Comparison of ENCODE assay signal across 23 mouse cellular contexts in the genomic region with DNA sequence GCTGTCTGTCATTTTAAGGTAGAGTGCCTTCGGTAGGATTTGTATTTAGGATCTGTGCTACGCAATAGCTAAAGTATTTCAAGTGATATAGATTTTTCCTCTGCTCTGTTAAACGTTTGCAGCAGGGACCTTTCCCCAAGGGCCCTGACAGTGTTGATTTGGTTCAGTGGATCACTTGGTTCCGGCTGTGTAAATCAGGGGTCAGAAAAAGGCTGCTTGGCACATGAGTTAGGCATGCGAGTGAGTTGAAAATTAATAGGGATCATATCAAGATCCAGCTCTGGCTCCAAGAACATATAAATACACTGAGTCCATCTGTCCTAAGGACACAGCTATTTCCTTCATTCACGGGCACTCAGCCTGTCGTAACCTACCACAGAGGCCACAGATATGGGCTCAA.
DNase-seq lines count a peak whose midpoint lies in the region; ATAC-seq and TF ChIP-seq lines count a peak whose summit lies in the region.
"Had no signal": no experiment of that assay in that cellular context is flagged by ENCODE, and none has a peak within 500 bp of the region (broad histone marks: within the 10 kb centered on the region; RNA-seq: fewer than 3 reads in every experiment).

No protein-coding gene starts in this region.

- DNase-seq in heart, adult 11 months = peak; percentile 62
- no peak for DNase-seq in heart, postnatal 36 days
- DNase-seq in kidney, adult 2 months = peak; percentile 66
- DNase-seq in kidney, postnatal 25 days = peak; percentile 32 to 50
- no peak for DNase-seq in layer of hippocampus, postnatal 36 days
- DNase-seq in heart, postnatal 14 days = no peak
- DNase-seq: adrenal gland, postnatal 14 days; cerebellum, adult 11-12 months; cerebellum, adult 9-10 months; cerebellum, postnatal 25 days; forebrain, postnatal 0 days; gastrocnemius, adult 2 months; gastrocnemius, postnatal 36 days; heart, adult 18-20 months; heart, postnatal 10 days had no signal

- no peaks in the 10 kb centered on the region for H3K27me3 ChIP-seq in kidney, adult 2 months (replicated peaks; ENCODE audit: control insufficient read depth, insufficient read depth, low read length)
- H3K27me3 ChIP-seq in kidney, embryonic 16.5 days (ENCODE audit: insufficient read depth, low read length) = no peaks in the 10 kb centered on the region
- H3K27me3 ChIP-seq in forebrain, embryonic 13.5 days = no peaks in the 10 kb centered on the region
- H3K27me3 ChIP-seq: embryonic facial prominence, embryonic 12.5 days; forebrain, embryonic 12.5 days had no signal

- H3K4me3 ChIP-seq in kidney, adult 2 months (ENCODE audit: insufficient read depth, low read depth, low read length) = no peak overlapping the region
- no peak overlapping the region for H3K4me3 ChIP-seq in kidney, embryonic 16.5 days (ENCODE audit: low read length)
- H3K4me3 ChIP-seq in forebrain, embryonic 13.5 days = no peak overlapping the region
- H3K4me3 ChIP-seq: embryonic facial prominence, embryonic 12.5 days; forebrain, embryonic 12.5 days; gastrocnemius, adult 2 months; heart, embryonic 10.5 days; hindbrain, embryonic 10.5 days had no signal

- H3K27ac ChIP-seq in kidney, adult 2 months (ENCODE audit: insufficient read depth, low read depth, low read length) = no peak overlapping the region
- peak overlapping the region; percentile 7; the same call in 1 of the 2 replicates for H3K27ac ChIP-seq in kidney, embryonic 16.5 days (ENCODE audit: low read length)
- H3K27ac ChIP-seq in forebrain, embryonic 13.5 days = no peak overlapping the region
- H3K27ac ChIP-seq: embryonic facial prominence, embryonic 12.5 days; forebrain, embryonic 12.5 days; gastrocnemius, adult 2 months; heart, embryonic 10.5 days; hindbrain, embryonic 10.5 days; hindbrain, embryonic 14.5 days had no signal

- WGBS in kidney, adult 2 months = 55% methylated on average over 7 of the region's 7 CpGs
- whole genome bisulfite sequencing in kidney, embryonic 16.5 days = 59% methylated on average over 7 of the region's 7 CpGs
- WGBS in forebrain, embryonic 13.5 days = 93% methylated on average over 7 of the region's 7 CpGs

- TF ChIP-seq POLR2A in kidney, adult 2 months (IDR thresholded peaks at IDR 0.05; ENCODE audit: low read depth, low read length) = no peak

- no peak overlapping the region for H3K9ac ChIP-seq in kidney, embryonic 16.5 days (replicated peaks; ENCODE audit: low read length)
- no peak overlapping the region for H3K9ac ChIP-seq in forebrain, embryonic 13.5 days
- H3K9ac ChIP-seq: embryonic facial prominence, embryonic 12.5 days; forebrain, embryonic 12.5 days; forebrain, postnatal 0 days; hindbrain, embryonic 14.5 days had no signal

- no peaks in the 10 kb centered on the region for H3K9me3 ChIP-seq in kidney, embryonic 16.5 days (ENCODE audit: low read length)
- no peaks in the 10 kb centered on the region for H3K9me3 ChIP-seq in forebrain, embryonic 13.5 days (replicated peaks)
- H3K9me3 ChIP-seq: embryonic facial prominence, embryonic 12.5 days; forebrain, embryonic 12.5 days; heart, embryonic 10.5 days; hindbrain, embryonic 10.5 days had no signal

- H3K4me2 ChIP-seq in kidney, embryonic 16.5 days (replicated peaks; ENCODE audit: low read depth, low read length) = no peak overlapping the region
- H3K4me2 ChIP-seq in forebrain, embryonic 13.5 days = no peak overlapping the region
- H3K4me2 ChIP-seq: embryonic facial prominence, embryonic 12.5 days; forebrain, embryonic 12.5 days; hindbrain, embryonic 14.5 days had no signal

- H3K36me3 ChIP-seq in kidney, adult 2 months (ENCODE audit: control insufficient read depth, insufficient read depth, low read length) = no peaks in the 10 kb centered on the region
- no peaks in the 10 kb centered on the region for H3K36me3 ChIP-seq in kidney, embryonic 16.5 days (ENCODE audit: insufficient read depth, low read length)
- no peaks in the 10 kb centered on the region for H3K36me3 ChIP-seq in forebrain, embryonic 13.5 days (ENCODE audit: poor library complexity, severe bottlenecking)
- H3K36me3 ChIP-seq: embryonic facial prominence, embryonic 12.5 days; forebrain, embryonic 12.5 days; heart, embryonic 10.5 days; hindbrain, embryonic 10.5 days had no signal

- no peak for TF ChIP-seq CTCF in kidney, adult 2 months (conservative IDR thresholded peaks at IDR 0.05; ENCODE audit: insufficient read depth, insufficient read length, low read depth, low read length)

- ATAC-seq in kidney, embryonic 16.5 days (ENCODE audit: low FRiP score, low TSS enrichment) = peak; percentile 58
- ATAC-seq in forebrain, embryonic 13.5 days = no peak
- ATAC-seq: activated CD4-positive, CD25-positive, alpha-beta regulatory T cell, adult 4 months; forebrain, postnatal 0 days had no signal

- intact Hi-C loops in heart, postnatal 36 days (cut with DNase I) = loop anchor here (5.0 kb wide), 1 partner anchor 71 kb away; no protein-coding TSS in a partner anchor
- intact Hi-C loops in heart, postnatal 14 days (cut with DNase I) = no loop called here

- H3K4me1 ChIP-seq in kidney, adult 2 months (ENCODE audit: control insufficient read depth, insufficient read depth, low read length) = peaks cover 3% of the 10 kb centered on the region; the same call in 1 of the 2 replicates
- no peaks in the 10 kb centered on the region for H3K4me1 ChIP-seq in kidney, embryonic 16.5 days (ENCODE audit: insufficient read depth, low read length)
- H3K4me1 ChIP-seq in forebrain, embryonic 13.5 days = peaks cover 4% of the 10 kb centered on the region; the same call in 1 of the 2 replicates
- H3K4me1 ChIP-seq: embryonic facial prominence, embryonic 12.5 days; heart, embryonic 10.5 days had no signal

Comparison
In these comparisons a context has a peak if more than half of its experiments do, and no peak if none do; other contexts are left out.
1. DNase-seq: peak in heart, adult 11 months (single experiment), kidney, adult 2 months (single experiment) and kidney, postnatal 25 days (2 of 2); none in heart, postnatal 36 days (0 of 2), layer of hippocampus, postnatal 36 days (0 of 2) and heart, postnatal 14 days (0 of 2).